Mouse (Mus musculus): ENCODE data around the gene Med23. TPM values are rescaled to one million over a fixed set of nuclear protein-coding genes. Genes with fewer than 3 reads are reported as not detected.
A peak's percentile ranks its signal among the peaks of the same experiment; 100 is the strongest.

Gene Med23
- polyA plus RNA-seq, 1 experiment from 2014 or later, result 35.9 TPM

- no peak overlapping the region for H3K4me3 ChIP-seq (replicated peaks; ENCODE audit: low read depth, low read length)
- DNase-seq, result no peak
- H3K9ac ChIP-seq (replicated peaks; ENCODE audit: low read length), result no peak overlapping the region
- WGBS, result 85% methylated on average over 3 of the region's 3 CpGs
- ATAC-seq (ENCODE audit: low FRiP score, low TSS enrichment), result no peak
- H3K4me1 ChIP-seq (ENCODE audit: control insufficient read depth, insufficient read depth, low read length), result no peaks in the 10 kb centered on the region
- H3K36me3 ChIP-seq (ENCODE audit: control insufficient read depth, insufficient read depth, low read length), result no peaks in the 10 kb centered on the region
- no peak overlapping the region for H3K27ac ChIP-seq (replicated peaks; ENCODE audit: low read depth, low read length)
- no peaks in the 10 kb centered on the region for H3K27me3 ChIP-seq (ENCODE audit: control insufficient read depth, insufficient read depth, low read length)
- H3K9me3 ChIP-seq (ENCODE audit: control insufficient read depth, low read length), result no peaks in the 10 kb centered on the region
- H3K4me2 ChIP-seq (ENCODE audit: low read length), result no peak overlapping the region
Observed at GRCm38 (mm10) chr10:24947871-24948270, 78.1 kb downstream of the Med23 start.

GRCm38 (mm10) chr10:24948278-24948677, 78.5 kb downstream of the Med23 start:
- no peak overlapping the region for H3K27ac ChIP-seq (replicated peaks; ENCODE audit: low read depth, low read length)
- H3K4me3 ChIP-seq (replicated peaks; ENCODE audit: low read depth, low read length), result no peak overlapping the region
- H3K27me3 ChIP-seq (ENCODE audit: control insufficient read depth, insufficient read depth, low read length), result no peaks in the 10 kb centered on the region
- H3K4me1 ChIP-seq (ENCODE audit: control insufficient read depth, insufficient read depth, low read length), result no peaks in the 10 kb centered on the region
- ATAC-seq (ENCODE audit: low FRiP score, low TSS enrichment) (no peak), DNase-seq (no peak)
- H3K4me2 ChIP-seq (ENCODE audit: low read length), result no peak overlapping the region
- no peak overlapping the region for H3K9ac ChIP-seq (replicated peaks; ENCODE audit: low read length)
- WGBS, result 92% methylated on average over 8 of the region's 8 CpGs
- no peaks in the 10 kb centered on the region for H3K9me3 ChIP-seq (ENCODE audit: control insufficient read depth, low read length)
- H3K36me3 ChIP-seq (ENCODE audit: control insufficient read depth, insufficient read depth, low read length), result no peaks in the 10 kb centered on the region

DNA sequence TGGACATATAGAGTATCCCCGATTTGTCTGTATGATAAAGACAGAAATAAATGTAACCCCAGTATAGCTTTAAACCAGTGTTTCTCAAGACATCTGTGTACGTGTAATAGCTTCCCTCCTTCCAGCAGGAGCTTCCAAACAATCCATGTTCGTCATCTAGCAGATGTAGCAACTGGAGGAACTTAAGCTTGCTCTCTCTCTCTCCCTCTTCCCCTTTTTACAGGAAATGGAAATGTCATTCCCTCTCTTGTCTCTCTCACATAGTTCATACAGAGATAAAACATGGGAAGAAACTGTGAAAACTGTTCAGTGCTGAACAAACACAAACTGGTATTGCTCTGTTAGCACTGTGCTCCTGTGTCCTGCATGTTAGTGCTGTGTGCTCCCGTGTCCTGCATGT, 80.4 kb downstream of the Med23 start:
- H3K36me3 ChIP-seq (ENCODE audit: control insufficient read depth, insufficient read depth, low read length), result no peaks in the 10 kb centered on the region
- H3K4me1 ChIP-seq (ENCODE audit: control insufficient read depth, insufficient read depth, low read length), result no peaks in the 10 kb centered on the region
- no peak overlapping the region for H3K27ac ChIP-seq (replicated peaks; ENCODE audit: low read depth, low read length)
- H3K9me3 ChIP-seq (ENCODE audit: control insufficient read depth, low read length), result no peaks in the 10 kb centered on the region
- no peaks in the 10 kb centered on the region for H3K27me3 ChIP-seq (ENCODE audit: control insufficient read depth, insufficient read depth, low read length)
- 83% methylated on average over 4 of the region's 4 CpGs for WGBS
- no peak for DNase-seq
- no peak overlapping the region for H3K9ac ChIP-seq (replicated peaks; ENCODE audit: low read length)
- H3K4me3 ChIP-seq (replicated peaks; ENCODE audit: low read depth, low read length), result no peak overlapping the region
- H3K4me2 ChIP-seq (ENCODE audit: low read length), result no peak overlapping the region
- ATAC-seq (ENCODE audit: low FRiP score, low TSS enrichment), result no peak

DNA sequence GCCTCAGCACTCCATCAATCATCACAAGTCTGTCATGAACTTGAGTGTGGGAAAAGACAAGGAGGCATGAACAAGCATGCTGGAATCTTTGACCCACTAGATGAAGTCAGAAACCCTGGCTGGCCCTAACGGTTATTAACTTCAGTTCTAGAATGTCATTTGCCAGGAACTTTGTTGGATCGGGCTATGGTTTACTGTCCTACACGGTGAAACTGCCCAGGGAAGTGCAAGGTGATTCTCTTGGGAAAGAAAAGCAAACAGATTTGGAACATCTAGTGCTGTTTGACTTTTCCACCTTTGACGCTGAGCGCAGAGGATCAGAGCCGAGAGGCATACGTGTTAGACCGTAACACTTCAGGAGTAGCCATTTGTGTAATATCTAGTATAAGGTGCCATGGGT, 81.8 kb downstream of the Med23 start:
- ATAC-seq (ENCODE audit: low FRiP score, low TSS enrichment) (no peak), DNase-seq (no peak)
- Histone ChIP-seq H3K4me3 (replicated peaks; ENCODE audit: low read depth, low read length) (no peak overlapping the region), H3K27ac (replicated peaks; ENCODE audit: low read depth, low read length) (no peak overlapping the region), H3K9me3 (ENCODE audit: control insufficient read depth, low read length) (no peaks in the 10 kb centered on the region), H3K9ac (replicated peaks; ENCODE audit: low read length) (no peak overlapping the region), H3K27me3 (ENCODE audit: control insufficient read depth, insufficient read depth, low read length) (no peaks in the 10 kb centered on the region), H3K4me2 (ENCODE audit: low read length) (no peak overlapping the region), H3K36me3 (ENCODE audit: control insufficient read depth, insufficient read depth, low read length) (no peaks in the 10 kb centered on the region), H3K4me1 (ENCODE audit: control insufficient read depth, insufficient read depth, low read length) (no peaks in the 10 kb centered on the region)
- WGBS, result 93% methylated on average over 8 of the region's 8 CpGs

- Histone ChIP-seq H3K9ac (replicated peaks; ENCODE audit: low read length) (no peak overlapping the region), H3K9me3 (ENCODE audit: control insufficient read depth, low read length) (no peaks in the 10 kb centered on the region), H3K4me2 (ENCODE audit: low read length) (no peak overlapping the region), H3K27ac (replicated peaks; ENCODE audit: low read depth, low read length) (no peak overlapping the region), H3K4me1 (ENCODE audit: control insufficient read depth, insufficient read depth, low read length) (no peaks in the 10 kb centered on the region), H3K4me3 (replicated peaks; ENCODE audit: low read depth, low read length) (no peak overlapping the region), H3K36me3 (ENCODE audit: control insufficient read depth, insufficient read depth, low read length) (no peaks in the 10 kb centered on the region), H3K27me3 (ENCODE audit: control insufficient read depth, insufficient read depth, low read length) (no peaks in the 10 kb centered on the region)
- peak; percentile 23 for DNase-seq
- ATAC-seq (ENCODE audit: low FRiP score, low TSS enrichment), result no peak
- 79% methylated on average over 7 of the region's 7 CpGs for WGBS
Observed at GRCm38 (mm10) chr10:24952549-24952948, 82.8 kb downstream of the Med23 start.

DNA sequence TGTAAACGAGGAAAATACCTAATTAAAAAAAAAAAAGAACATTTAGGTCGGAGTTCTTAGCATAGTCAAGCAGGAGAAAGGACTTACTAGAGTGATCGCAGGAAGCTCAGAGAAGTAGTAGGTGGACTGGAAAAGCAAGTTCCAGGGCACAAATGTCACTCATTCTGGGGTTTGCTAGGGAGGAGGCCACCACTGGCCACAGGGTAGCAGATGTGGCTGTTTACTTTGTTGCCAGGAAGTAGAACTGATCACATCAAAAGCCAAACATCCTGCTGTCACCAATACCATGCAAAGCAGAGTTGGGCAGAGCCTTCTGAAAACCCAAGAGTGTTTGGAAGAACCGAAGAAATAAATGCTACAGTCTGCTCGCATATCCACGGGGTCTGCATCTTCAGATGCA, 84.1 kb downstream of the Med23 start:
- Histone ChIP-seq H3K27ac (replicated peaks; ENCODE audit: low read depth, low read length) (no peak overlapping the region), H3K36me3 (ENCODE audit: control insufficient read depth, insufficient read depth, low read length) (no peaks in the 10 kb centered on the region), H3K27me3 (ENCODE audit: control insufficient read depth, insufficient read depth, low read length) (no peaks in the 10 kb centered on the region), H3K9me3 (ENCODE audit: control insufficient read depth, low read length) (no peaks in the 10 kb centered on the region), H3K4me2 (ENCODE audit: low read length) (no peak overlapping the region), H3K4me3 (replicated peaks; ENCODE audit: low read depth, low read length) (no peak overlapping the region), H3K9ac (replicated peaks; ENCODE audit: low read length) (no peak overlapping the region), H3K4me1 (ENCODE audit: control insufficient read depth, insufficient read depth, low read length) (no peaks in the 10 kb centered on the region)
- DNase-seq (no peak), ATAC-seq (ENCODE audit: low FRiP score, low TSS enrichment) (no peak)
- WGBS, result 94% methylated on average over 6 of the region's 6 CpGs

DNA sequence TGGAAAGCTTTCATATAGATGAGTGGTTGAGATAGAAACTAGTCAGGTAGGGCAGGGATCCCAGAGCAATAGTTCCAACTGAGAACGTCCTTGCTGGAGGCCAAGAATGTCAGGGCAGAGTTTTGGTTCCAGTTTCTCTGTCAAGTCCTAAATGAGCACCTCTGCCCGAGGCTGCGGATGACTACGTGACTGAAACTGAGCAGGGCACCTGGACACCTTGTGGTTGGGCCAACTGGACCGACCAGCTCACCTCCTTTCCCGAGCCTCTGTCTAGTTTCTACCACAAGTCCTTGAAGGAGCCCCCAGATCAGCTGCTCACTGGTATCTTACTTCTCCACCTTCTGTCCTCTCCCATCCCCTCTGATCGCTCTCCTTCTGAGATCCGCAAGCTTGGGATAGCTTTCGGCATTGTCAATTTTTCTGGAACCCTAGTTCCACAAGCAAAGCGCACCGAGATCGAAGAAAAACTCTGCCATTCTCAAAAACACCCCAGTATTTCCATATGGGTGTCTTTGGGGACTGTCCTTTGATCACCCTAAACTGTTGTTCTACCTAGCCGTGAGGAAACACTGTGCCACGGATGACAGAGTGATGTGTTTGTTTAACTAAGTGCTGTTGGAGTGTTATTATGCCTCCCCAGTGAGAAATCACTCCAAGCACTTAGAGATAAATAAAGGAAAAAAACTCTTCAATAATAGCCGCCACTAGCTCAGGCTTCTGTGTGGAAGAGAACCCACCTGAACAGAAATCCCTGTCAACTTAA, 88.7 kb downstream of the Med23 start:
- Histone ChIP-seq H3K27ac (replicated peaks; ENCODE audit: low read depth, low read length) (no peak overlapping the region), H3K9ac (replicated peaks; ENCODE audit: low read length) (no peak overlapping the region), H3K36me3 (ENCODE audit: control insufficient read depth, insufficient read depth, low read length) (no peaks in the 10 kb centered on the region), H3K4me3 (replicated peaks; ENCODE audit: low read depth, low read length) (no peak overlapping the region), H3K4me1 (ENCODE audit: control insufficient read depth, insufficient read depth, low read length) (0 out of 2 replicates have a peak, but pooled peaks cover 4% of the 10 kb centered on the region), H3K4me2 (ENCODE audit: low read length) (no peak overlapping the region), H3K27me3 (ENCODE audit: control insufficient read depth, insufficient read depth, low read length) (no peaks in the 10 kb centered on the region), H3K9me3 (ENCODE audit: control insufficient read depth, low read length) (no peaks in the 10 kb centered on the region)
- DNase-seq, result no peak
- WGBS, result 86% methylated on average over 15 of the region's 15 CpGs
- ATAC-seq (ENCODE audit: low FRiP score, low TSS enrichment), result no peak

- no peaks in the 10 kb centered on the region for H3K36me3 ChIP-seq (ENCODE audit: control insufficient read depth, insufficient read depth, low read length)
- WGBS, result 63% methylated on average over 15 of the region's 15 CpGs
- ATAC-seq (ENCODE audit: low FRiP score, low TSS enrichment), result no peak
- DNase-seq, result peak; percentile 34
- no peak overlapping the region for H3K27ac ChIP-seq (replicated peaks; ENCODE audit: low read depth, low read length)
- no peaks in the 10 kb centered on the region for H3K27me3 ChIP-seq (ENCODE audit: control insufficient read depth, insufficient read depth, low read length)
- no peak overlapping the region for H3K4me3 ChIP-seq (replicated peaks; ENCODE audit: low read depth, low read length)
- H3K9me3 ChIP-seq (ENCODE audit: control insufficient read depth, low read length), result no peaks in the 10 kb centered on the region
- no peak overlapping the region for H3K4me2 ChIP-seq (ENCODE audit: low read length)
- H3K9ac ChIP-seq (replicated peaks; ENCODE audit: low read length), result no peak overlapping the region
- H3K4me1 ChIP-seq (ENCODE audit: control insufficient read depth, insufficient read depth, low read length), result 0 out of 2 replicates have a peak, but pooled peaks cover 4% of the 10 kb centered on the region
Observed at GRCm38 (mm10) chr10:24959043-24959916, 89.5 kb downstream of the Med23 start.

Measured in midbrain, embryonic 14.5 days (tissue).